Mouse (Mus musculus): ENCODE data around the gene Itpk1. TPM values are rescaled to one million over a fixed set of nuclear protein-coding genes. Genes with fewer than 3 reads are reported as not detected.
A peak's percentile ranks its signal among the peaks of the same experiment; 100 is the strongest.

Itpk1 gene
- total RNA-seq, 1 experiment from 2014 or later: 47.7 TPM

GRCm38 (mm10) chr12:102590711-102591360 is 113.9 kb downstream of the Itpk1 start:
- DNase-seq: no peak

GRCm38 (mm10) chr12:102587106-102587505 is 117.6 kb downstream of the Itpk1 start:
- no peak for DNase-seq

- DNase-seq: no peak
Measured at GRCm38 (mm10) chr12:102586286-102586881, 118.3 kb downstream of the Itpk1 start.

GRCm38 (mm10) chr12:102585390-102585789 is 119.3 kb downstream of the Itpk1 start:
- no peak for DNase-seq

- DNase-seq: no peak
Measured at GRCm38 (mm10) chr12:102582441-102582840, 122.3 kb downstream of the Itpk1 start.

GRCm38 (mm10) chr12:102581579-102582196 is 123.0 kb downstream of the Itpk1 start:
- DNase-seq: no peak

- peak; percentile 86 for DNase-seq
Measured at GRCm38 (mm10) chr12:102579041-102579440, 125.7 kb downstream of the Itpk1 start.

GRCm38 (mm10) chr12:102576659-102577398 is 127.9 kb downstream of the Itpk1 start:
- no peak for DNase-seq

GRCm38 (mm10) chr12:102575541-102576329 is 129.0 kb downstream of the Itpk1 start:
- DNase-seq: no peak

- no peak for DNase-seq
Measured at GRCm38 (mm10) chr12:102573036-102573435, 131.7 kb downstream of the Itpk1 start.

- no peak for DNase-seq
Measured at GRCm38 (mm10) chr12:102571666-102572065, 133.1 kb downstream of the Itpk1 start.

- no peak for DNase-seq
Measured at GRCm38 (mm10) chr12:102570734-102571133, 134.0 kb downstream of the Itpk1 start.

- no peak for DNase-seq
Measured at GRCm38 (mm10) chr12:102570111-102570510, 134.6 kb downstream of the Itpk1 start.

- no peak for DNase-seq
Measured at GRCm38 (mm10) chr12:102568219-102568618, 136.5 kb downstream of the Itpk1 start.

- no peak for DNase-seq
Measured at GRCm38 (mm10) chr12:102566951-102567350, 137.8 kb downstream of the Itpk1 start.

GRCm38 (mm10) chr12:102565086-102565485 is 139.6 kb downstream of the Itpk1 start:
- no peak for DNase-seq

GRCm38 (mm10) chr12:102557372-102557771 is 147.4 kb downstream of the Itpk1 start:
- no peak for DNase-seq

- no peak for DNase-seq
Measured at GRCm38 (mm10) chr12:102555850-102556249, 148.9 kb downstream of the Itpk1 start.

GRCm38 (mm10) chr12:102554721-102555516 is 149.8 kb downstream of the Itpk1 start, which contains the start of gene Chga:
Gene Chga, plus strand, starts transcription at chr12:102554969.
- peak; percentile 81 for DNase-seq

- DNase-seq: no peak
Measured at GRCm38 (mm10) chr12:102553705-102554275, 150.9 kb downstream of the Itpk1 start.

GRCm38 (mm10) chr12:102552001-102552400 is 152.7 kb downstream of the Itpk1 start:
- no peak for DNase-seq
